Mouse (Mus musculus) intestine, embryonic 16.5 days (tissue): Measurements from ENCODE around the gene Fbp1. TPM values are rescaled to one million over a fixed set of nuclear protein-coding genes. Genes with fewer than 3 reads are reported as not detected.
"Not testable (repeated sequence)": the region's sequence is repeated elsewhere in the genome, so short reads cannot be mapped to it uniquely, and the experiment has no call there.

Experiments used
- ATAC-seq: fragments of 200-750 bp; cut with Nextera tagmentation; 2 replicates; pipeline ENCODE4 v1.8.0; 2017; ENCODE audit warnings: moderate TSS enrichment, moderate library complexity
- H3K27ac ChIP-seq: fragments of 300-500 bp; sonication (generic); 2 replicates; pipeline ENCODE4 v1.5.1; 2014; ENCODE audit warnings: mild to moderate bottlenecking, low read length
- H3K27me3 ChIP-seq: fragments of 300-500 bp; sonication (generic); replicated peaks from 2 replicates; pipeline ENCODE4 v1.6.1; 2014; ENCODE audit warnings: low read length, control low read depth, mixed read lengths; ENCODE audit not compliant: control insufficient read depth, insufficient read depth
- H3K36me3 ChIP-seq: fragments of 300-500 bp; sonication (generic); 2 replicates; pipeline ENCODE4 v1.6.1; 2014; ENCODE audit warnings: low read length, control low read depth; ENCODE audit not compliant: control insufficient read depth, insufficient read depth
- H3K4me1 ChIP-seq: fragments of 300-500 bp; sonication (generic); 2 replicates; pipeline ENCODE4 v1.6.1; 2014; ENCODE audit warnings: low read length, control low read depth, mixed read lengths; ENCODE audit not compliant: control insufficient read depth, insufficient read depth
- H3K4me2 ChIP-seq: fragments of 300-500 bp; sonication (generic); 2 replicates; pipeline ENCODE4 v1.6.1; 2014; ENCODE audit warnings: low read depth, low read length, control low read depth
- H3K4me3 ChIP-seq: fragments of 300-500 bp; sonication (generic); 2 replicates; pipeline ENCODE4 v1.5.1; 2014; ENCODE audit warnings: mild to moderate bottlenecking, low read length
- H3K9ac ChIP-seq: fragments of 300-500 bp; sonication (generic); 2 replicates; pipeline ENCODE4 v1.6.1; 2014; ENCODE audit warnings: low read depth, low read length
- H3K9me3 ChIP-seq: fragments of 300-500 bp; sonication (generic); 2 replicates; pipeline ENCODE4 v1.6.1; 2016; ENCODE audit warnings: low read length, control low read depth; ENCODE audit not compliant: control insufficient read depth
- whole genome bisulfite sequencing: fragments of 180-500 bp; shearing (Covaris S2); extraction: QIAGEN DNeasy Blood & Tissue Kit; methylation state at CpG from one replicate; pipeline ENCODE4 v1.1.7; 2014; 5-methylcytosine and 5-hydroxymethylcytosine counted together
- polyA plus RNA-seq: library from polyadenylated mRNA; unstranded; fragments of >200 nt; fragmentation: Nextera tagmentation; extraction: Ambion mirVana; gene quantifications from 2 replicates; pipeline ENCODE4 v1.2.1, GENCODE M21; 2015

Gene Fbp1
- polyA plus RNA-seq: 6.3 and 12.4 TPM in 2 replicates

GRCm38 (mm10) chr13:62887712-62888441, at the start of gene Fbp1:
TSS of gene Fbp1 (minus strand) at chr13:62888282.
- H3K4me3 ChIP-seq: peak within 1 kb of the TSS; percentile 37
- H3K36me3 ChIP-seq: no peaks in the 10 kb centered on the region
- H3K27me3 ChIP-seq: 0 out of 2 replicates have a peak, but pooled peaks cover 2% of the 10 kb centered on the region
- peak; percentile 91 for ATAC-seq
- H3K4me1 ChIP-seq: 0 out of 2 replicates have a peak, but pooled peaks cover 5% of the 10 kb centered on the region
- peak within 1 kb of the TSS; percentile 52 for H3K4me2 ChIP-seq
- WGBS: 4% methylated on average over 29 of the region's 29 CpGs
- H3K9me3 ChIP-seq: no peaks in the 10 kb centered on the region
- H3K27ac ChIP-seq: no peak within 1 kb of the TSS
- H3K9ac ChIP-seq: peak within 1 kb of the TSS; percentile 51

DNA sequence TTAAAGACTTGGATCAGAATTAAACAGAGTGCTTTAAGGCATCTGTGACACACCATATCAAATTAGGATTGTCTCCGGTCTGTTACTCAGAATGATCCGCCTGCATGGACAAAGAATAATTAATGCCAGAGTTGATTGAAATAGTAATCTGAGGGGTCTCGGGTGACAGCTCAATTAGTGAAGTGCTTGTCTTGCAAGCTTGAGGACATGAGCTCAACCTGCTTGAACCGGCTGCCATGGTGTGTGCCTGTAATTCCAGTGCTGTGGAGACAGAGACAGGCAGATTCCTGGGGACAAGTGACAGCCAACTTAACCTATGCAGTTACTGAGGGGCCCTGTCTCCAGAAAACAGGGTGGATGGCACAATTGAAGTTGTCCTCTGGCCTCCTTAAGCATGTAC, 44.4 kb upstream of the Fbp1 start:
- no peaks in the 10 kb centered on the region for H3K36me3 ChIP-seq
- no peaks in the 10 kb centered on the region for H3K27me3 ChIP-seq
- H3K4me1 ChIP-seq: no peaks in the 10 kb centered on the region
- WGBS: 77% methylated on average over 4 of the region's 4 CpGs
- no peak overlapping the region for H3K9ac ChIP-seq
- H3K9me3 ChIP-seq: no peaks in the 10 kb centered on the region
- no peak overlapping the region for H3K27ac ChIP-seq
- H3K4me3 ChIP-seq: no peak overlapping the region
- H3K4me2 ChIP-seq: no peak overlapping the region
- no peak for ATAC-seq

GRCm38 (mm10) chr13:62929766-62930389, 41.8 kb upstream of the Fbp1 start:
- H3K9ac ChIP-seq: no peak overlapping the region
- no peak overlapping the region for H3K4me3 ChIP-seq
- ATAC-seq: peak; percentile 46; the same call in 1 of the 2 replicates
- no peaks in the 10 kb centered on the region for H3K4me1 ChIP-seq
- H3K4me2 ChIP-seq: no peak overlapping the region
- no peaks in the 10 kb centered on the region for H3K9me3 ChIP-seq
- H3K36me3 ChIP-seq: no peaks in the 10 kb centered on the region
- no peaks in the 10 kb centered on the region for H3K27me3 ChIP-seq
- H3K27ac ChIP-seq: no peak overlapping the region
- WGBS: 64% methylated on average over 9 of the region's 9 CpGs

- not testable (repeated sequence) for H3K4me3 ChIP-seq, H3K27me3 ChIP-seq, H3K36me3 ChIP-seq, H3K4me2 ChIP-seq, H3K27ac ChIP-seq, H3K4me1 ChIP-seq, H3K9me3 ChIP-seq, ATAC-seq, H3K9ac ChIP-seq
- 88% methylated on average over 3 of the region's 3 CpGs for WGBS
These were observed 41.1 kb upstream of the Fbp1 start for GRCm38 (mm10) chr13:62929144-62929543.

- no peak for ATAC-seq
- 85% methylated on average over 1 of the region's 1 CpGs for WGBS
- no peak overlapping the region for H3K27ac ChIP-seq
- no peak overlapping the region for H3K4me3 ChIP-seq
- H3K4me1 ChIP-seq: no peaks in the 10 kb centered on the region
- H3K9me3 ChIP-seq: no peaks in the 10 kb centered on the region
- no peaks in the 10 kb centered on the region for H3K27me3 ChIP-seq
- H3K4me2 ChIP-seq: no peak overlapping the region
- H3K9ac ChIP-seq: no peak overlapping the region
- no peaks in the 10 kb centered on the region for H3K36me3 ChIP-seq
These were observed 39.4 kb upstream of the Fbp1 start for GRCm38 (mm10) chr13:62927470-62927869.

DNA sequence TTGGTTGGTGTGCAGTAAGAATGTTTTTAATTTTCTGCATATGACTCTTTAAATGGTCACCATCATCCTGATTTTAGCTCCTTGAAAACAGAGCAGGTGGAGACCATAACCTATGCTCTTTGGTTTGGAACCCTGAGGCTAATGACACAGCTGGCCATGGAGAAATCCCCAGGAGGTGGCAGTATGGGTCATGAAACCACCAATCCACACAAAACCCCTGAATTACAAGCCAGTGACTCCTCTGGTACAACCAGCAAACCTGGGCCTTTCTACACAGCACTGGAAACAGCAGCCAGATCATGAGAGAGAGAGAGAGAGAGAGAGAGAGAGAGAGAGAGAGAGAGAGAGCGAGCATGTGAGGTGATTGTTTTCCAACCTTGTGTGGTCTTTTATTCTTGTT, 38.4 kb upstream of the Fbp1 start:
- Histone ChIP-seq H3K9me3 (no peaks in the 10 kb centered on the region), H3K4me1 (no peaks in the 10 kb centered on the region), H3K4me2 (no peak overlapping the region), H3K36me3 (no peaks in the 10 kb centered on the region), H3K27ac (no peak overlapping the region), H3K4me3 (no peak overlapping the region), H3K9ac (no peak overlapping the region), H3K27me3 (no peaks in the 10 kb centered on the region)
- ATAC-seq: 0 out of 2 replicates have a peak, but pooled peaks have one; percentile 37
- 50% methylated on average over 1 of the region's 1 CpGs for WGBS

GRCm38 (mm10) chr13:62923182-62923581, 35.1 kb upstream of the Fbp1 start:
- 60% methylated on average over 8 of the region's 8 CpGs for WGBS
- no peak overlapping the region for H3K4me3 ChIP-seq
- no peaks in the 10 kb centered on the region for H3K4me1 ChIP-seq
- no peak overlapping the region; the same call in 1 of the 2 replicates for H3K27ac ChIP-seq
- H3K9ac ChIP-seq: no peak overlapping the region
- peak; percentile 43 for ATAC-seq
- no peaks in the 10 kb centered on the region for H3K27me3 ChIP-seq
- H3K36me3 ChIP-seq: no peaks in the 10 kb centered on the region
- no peaks in the 10 kb centered on the region for H3K9me3 ChIP-seq
- no peak overlapping the region for H3K4me2 ChIP-seq

GRCm38 (mm10) chr13:62922645-62923044, 34.6 kb upstream of the Fbp1 start:
- ATAC-seq: no peak
- Histone ChIP-seq H3K36me3 (no peaks in the 10 kb centered on the region), H3K4me1 (no peaks in the 10 kb centered on the region), H3K4me2 (no peak overlapping the region), H3K27ac (no peak overlapping the region), H3K27me3 (no peaks in the 10 kb centered on the region), H3K9me3 (no peaks in the 10 kb centered on the region), H3K9ac (no peak overlapping the region), H3K4me3 (no peak overlapping the region)
- WGBS: 82% methylated on average over 3 of the region's 3 CpGs

GRCm38 (mm10) chr13:62919647-62920341, 31.7 kb upstream of the Fbp1 start:
- Histone ChIP-seq H3K4me1 (no peaks in the 10 kb centered on the region), H3K9ac (no peak overlapping the region), H3K36me3 (no peaks in the 10 kb centered on the region), H3K4me3 (no peak overlapping the region), H3K27me3 (no peaks in the 10 kb centered on the region), H3K4me2 (no peak overlapping the region), H3K9me3 (no peaks in the 10 kb centered on the region), H3K27ac (no peak overlapping the region)
- 33% methylated on average over 11 of the region's 11 CpGs for WGBS
- no peak for ATAC-seq
